Comparison of ENCODE assay signal across 37 mouse cellular contexts in genomic region chr1:34518259-34518658, GRCm38 (mm10). TPM values are rescaled to one million over a fixed set of nuclear protein-coding genes. Genes with fewer than 3 reads are reported as not detected.
DNase-seq lines count a peak whose midpoint lies in the region; ATAC-seq and TF ChIP-seq lines count a peak whose summit lies in the region.
"Had no signal": no experiment of that assay in that cellular context is flagged by ENCODE, and none has a peak within 500 bp of the region (broad histone marks: within the 10 kb centered on the region; RNA-seq: fewer than 3 reads in every experiment).

No protein-coding gene starts in this region.

- intact Hi-C loops in heart, adult 2 months (cut with DNase I) = no loop called here

- TF ChIP-seq RAD21 in CH12.LX (IDR thresholded peaks at IDR 0.05; ENCODE audit: low read depth, low read length) = peak; percentile 54

- H3K79me2 ChIP-seq in heart, adult 2 months (replicated peaks; ENCODE audit: control insufficient read depth, insufficient read depth, low read length) = no peaks in the 10 kb centered on the region
- no peaks in the 10 kb centered on the region for H3K79me2 ChIP-seq in CH12.LX (replicated peaks; ENCODE audit: control insufficient read depth, extremely low read depth, insufficient read depth, poor library complexity, severe bottlenecking)

- H3K9ac ChIP-seq in heart, adult 2 months (ENCODE audit: low read depth, low read length) = no peak overlapping the region
- no peak overlapping the region for H3K9ac ChIP-seq in heart, embryonic 12.5 days
- H3K9ac ChIP-seq in CH12.LX (ENCODE audit: insufficient read depth, low read depth) = no peak overlapping the region
- H3K9ac ChIP-seq in stomach, postnatal 0 days (ENCODE audit: low read length) = no peak overlapping the region
- H3K9ac ChIP-seq in kidney, embryonic 14.5 days (ENCODE audit: low read depth, low read length) = no peak overlapping the region
- H3K9ac ChIP-seq: embryonic facial prominence, embryonic 15.5 days; forebrain, embryonic 12.5 days; forebrain, postnatal 0 days; hindbrain, embryonic 14.5 days; liver, embryonic 12.5 days; liver, postnatal 0 days; midbrain, embryonic 13.5 days had no signal

- H3K36me3 ChIP-seq in heart, adult 2 months (ENCODE audit: control insufficient read depth, insufficient read depth, low read length) = no peaks in the 10 kb centered on the region
- no peaks in the 10 kb centered on the region for H3K36me3 ChIP-seq in heart, embryonic 12.5 days
- H3K36me3 ChIP-seq in CH12.LX (replicated peaks in 1 of 2; ENCODE audit: control insufficient read depth in 1 of 2, insufficient read depth in 1 of 2, low read length in 1 of 2) = no peaks in the 10 kb centered on the region
- no peaks in the 10 kb centered on the region for H3K36me3 ChIP-seq in stomach, postnatal 0 days (ENCODE audit: control insufficient read depth, insufficient read depth, low read length)
- H3K36me3 ChIP-seq in kidney, embryonic 14.5 days (ENCODE audit: control insufficient read depth, insufficient read depth, low read length) = no peaks in the 10 kb centered on the region
- H3K36me3 ChIP-seq: embryonic facial prominence, embryonic 10.5 days; embryonic facial prominence, embryonic 15.5 days; forebrain, embryonic 12.5 days; liver, embryonic 12.5 days; midbrain, embryonic 13.5 days had no signal

- no peak overlapping the region for H3K4me2 ChIP-seq in heart, embryonic 12.5 days
- no peak overlapping the region for H3K4me2 ChIP-seq in CH12.LX (ENCODE audit: insufficient read depth, low read depth, poor library complexity, severe bottlenecking)
- H3K4me2 ChIP-seq in stomach, postnatal 0 days (replicated peaks; ENCODE audit: low read depth) = no peak overlapping the region
- H3K4me2 ChIP-seq in kidney, embryonic 14.5 days (replicated peaks; ENCODE audit: low read depth, low read length) = no peak overlapping the region
- H3K4me2 ChIP-seq: embryonic facial prominence, embryonic 15.5 days; forebrain, embryonic 12.5 days; heart, embryonic 11.5 days; hindbrain, embryonic 14.5 days; liver, embryonic 12.5 days; midbrain, embryonic 13.5 days had no signal

- TF ChIP-seq EP300 in heart, adult 2 months (IDR thresholded peaks at IDR 0.05; ENCODE audit: insufficient read depth, low read depth, low read length) = no peak
- TF ChIP-seq EP300 in CH12.LX (IDR thresholded peaks at IDR 0.05; ENCODE audit: low read length) = no peak
- no peak for TF ChIP-seq EP300 in stomach, postnatal 0 days (optimal IDR thresholded peaks at IDR 0.05)

- in situ Hi-C loops in CH12.LX (cut with MboI; ENCODE audit: low pct_ligation_motif_present, low pct_unique_long_range_greater_than_20kb, low sequenced_read_pairs) = no loop called here

- H3K27me3 ChIP-seq in heart, adult 2 months (ENCODE audit: control insufficient read depth, insufficient read depth, low read length) = no peaks in the 10 kb centered on the region; the same call in 1 of the 2 replicates
- H3K27me3 ChIP-seq in heart, embryonic 12.5 days (replicated peaks) = no peaks in the 10 kb centered on the region
- no peaks in the 10 kb centered on the region for H3K27me3 ChIP-seq in CH12.LX (replicated peaks)
- H3K27me3 ChIP-seq in stomach, postnatal 0 days (ENCODE audit: control insufficient read depth, insufficient read depth, low read length) = no peaks in the 10 kb centered on the region
- no peaks in the 10 kb centered on the region for H3K27me3 ChIP-seq in kidney, embryonic 14.5 days (ENCODE audit: control insufficient read depth, insufficient read depth, low read length)
- H3K27me3 ChIP-seq: embryonic facial prominence, embryonic 15.5 days; forebrain, embryonic 12.5 days; liver, embryonic 12.5 days; midbrain, embryonic 13.5 days had no signal

- H3K4me3 ChIP-seq in heart, adult 2 months = no peak overlapping the region
- H3K4me3 ChIP-seq in heart, embryonic 12.5 days = no peak overlapping the region
- H3K4me3 ChIP-seq in CH12.LX (replicated peaks in 1 of 3; ENCODE audit: low read depth in 2 of 3, low read length in 2 of 3, poor library complexity in 1 of 3) = no peak overlapping the region
- no peak overlapping the region for H3K4me3 ChIP-seq in stomach, postnatal 0 days (ENCODE audit: low read depth, low read length)
- H3K4me3 ChIP-seq in kidney, embryonic 14.5 days (ENCODE audit: low read length) = no peak overlapping the region
- H3K4me3 ChIP-seq: embryonic facial prominence, embryonic 10.5 days; embryonic facial prominence, embryonic 15.5 days; forebrain, embryonic 12.5 days; liver, embryonic 12.5 days; megakaryocyte, embryonic 14.5 days; midbrain, embryonic 13.5 days had no signal

- ATAC-seq in heart, embryonic 12.5 days (ENCODE audit: insufficient number of reproducible peaks, low FRiP score) = no peak
- ATAC-seq in stomach, postnatal 0 days (ENCODE audit: low FRiP score, low TSS enrichment) = no peak
- ATAC-seq in kidney, embryonic 14.5 days (ENCODE audit: low FRiP score, low TSS enrichment) = no peak
- ATAC-seq: forebrain, postnatal 0 days; liver, embryonic 12.5 days; liver, postnatal 0 days; midbrain, embryonic 13.5 days had no signal

- no peak overlapping the region for H3K27ac ChIP-seq in heart, adult 2 months
- H3K27ac ChIP-seq in heart, embryonic 12.5 days (ENCODE audit: poor library complexity, severe bottlenecking) = no peak overlapping the region
- H3K27ac ChIP-seq in CH12.LX (ENCODE audit: insufficient read depth, low read depth) = no peak overlapping the region
- H3K27ac ChIP-seq in stomach, postnatal 0 days (replicated peaks) = no peak overlapping the region
- H3K27ac ChIP-seq in kidney, embryonic 14.5 days (ENCODE audit: low read depth, low read length) = no peak overlapping the region
- H3K27ac ChIP-seq: embryonic facial prominence, embryonic 10.5 days; embryonic facial prominence, embryonic 15.5 days; forebrain, embryonic 12.5 days; hindbrain, embryonic 14.5 days; liver, embryonic 12.5 days; midbrain, embryonic 13.5 days had no signal

- DNase-seq in heart, adult 2 months = no peak
- peak; percentile 16 for DNase-seq in thymus, postnatal 14 days
- no peak for DNase-seq in thymus, postnatal 36 days
- peak; percentile 27 for DNase-seq in CH12.LX (ENCODE audit: extremely low read depth)
- no peak for DNase-seq in stomach, postnatal 0 days (ENCODE audit: low spot score)
- DNase-seq: adrenal gland, postnatal 25 days; cerebellum, adult 11-12 months; forebrain, postnatal 0 days; gastrocnemius, postnatal 14 days; kidney, adult 9 months; kidney, postnatal 25 days; left cerebral cortex, postnatal 4 days; liver, postnatal 0 days; lung, postnatal 4 days had no signal

- TF ChIP-seq CTCF in heart, adult 2 months (IDR thresholded peaks at IDR 0.05) = peak; percentile 25; the same call in 1 of the 2 replicates
- TF ChIP-seq CTCF in CH12.LX (conservative IDR thresholded peaks at IDR 0.05 in 1 of 2, IDR thresholded peaks at IDR 0.05 in 1 of 2; ENCODE audit: low read depth in 2 of 2, low read length in 2 of 2) = peak in 1 of 2 experiments; percentile 58; a peak in 2 of 4 replicates
- TF ChIP-seq CTCF in stomach, postnatal 0 days (IDR thresholded peaks at IDR 0.05; ENCODE audit: low read depth) = 0 out of 2 replicates have a peak, but pooled peaks have one; percentile 2

- WGBS in heart, adult 2 months = 71% methylated on average over 1 of the region's 1 CpGs
- 60% methylated on average over 1 of the region's 1 CpGs for WGBS in heart, embryonic 12.5 days
- WGBS in stomach, postnatal 0 days = 71% methylated on average over 1 of the region's 1 CpGs
- 89% methylated on average over 1 of the region's 1 CpGs for WGBS in kidney, embryonic 14.5 days

- H3K4me1 ChIP-seq in heart, adult 2 months (ENCODE audit: control insufficient read depth, insufficient read depth, low read length) = no peaks in the 10 kb centered on the region
- peaks cover 24% of the 10 kb centered on the region for H3K4me1 ChIP-seq in heart, embryonic 12.5 days (replicated peaks)
- H3K4me1 ChIP-seq in CH12.LX (ENCODE audit: control insufficient read depth in 1 of 2, insufficient read depth in 2 of 2) = peaks cover 0 to 8% of the 10 kb centered on the region in 2 experiments; a peak in 1 of 4 replicates
- no peaks in the 10 kb centered on the region for H3K4me1 ChIP-seq in stomach, postnatal 0 days (replicated peaks; ENCODE audit: control insufficient read depth, insufficient read depth)
- H3K4me1 ChIP-seq in kidney, embryonic 14.5 days (ENCODE audit: control insufficient read depth, insufficient read depth, low read length) = no peaks in the 10 kb centered on the region
- H3K4me1 ChIP-seq: embryonic facial prominence, embryonic 10.5 days; embryonic facial prominence, embryonic 15.5 days; forebrain, embryonic 12.5 days; liver, embryonic 12.5 days; midbrain, embryonic 13.5 days had no signal

- no peaks in the 10 kb centered on the region for H3K9me3 ChIP-seq in heart, embryonic 12.5 days (replicated peaks)
- peaks cover 9% of the 10 kb centered on the region for H3K9me3 ChIP-seq in CH12.LX (replicated peaks; ENCODE audit: low read length)
- no peaks in the 10 kb centered on the region for H3K9me3 ChIP-seq in stomach, postnatal 0 days (ENCODE audit: control insufficient read depth, low read length)
- no peaks in the 10 kb centered on the region for H3K9me3 ChIP-seq in kidney, embryonic 14.5 days (ENCODE audit: control insufficient read depth, low read length)
- H3K9me3 ChIP-seq: embryonic facial prominence, embryonic 10.5 days; embryonic facial prominence, embryonic 15.5 days; liver, embryonic 12.5 days had no signal

- dilution Hi-C loops in CH12.LX (cut with MboI; ENCODE audit: extremely low pct_ligation_motif_present, extremely low pct_unique_long_range_greater_than_20kb, low sequenced_read_pairs) = no loop called here

- no peak for TF ChIP-seq POLR2A in heart, adult 2 months (IDR thresholded peaks at IDR 0.05; ENCODE audit: insufficient read depth, low read depth, low read length)
- TF ChIP-seq POLR2A in CH12.LX (IDR thresholded peaks at IDR 0.05; ENCODE audit: low read depth, low read length) = no peak

RNA-seq across cellular contexts. Expression of gene Cfc1, which starts 17.2 kb away (rescaled TPM):
- not detected for total RNA-seq in heart, adult 2 months (2021)
- polyA plus RNA-seq in heart, adult 2 months (2012; rRNA removed) = not detected in 2 replicates
- 0.32 and 0.42 TPM in 2 replicates for polyA plus RNA-seq in heart, embryonic 12.5 days (2016; fragmentation: Nextera tagmentation; extraction: Ambion mirVana)
- total RNA-seq in CH12.LX (2012; rRNA removed) (not detected in 2 replicates), CH12.LX (2014; rRNA removed) (not detected in 2 replicates)
- polyA plus RNA-seq in CH12.LX (2012; ENCODE audit: insufficient read length, low read depth) = not detected in 2 replicates
- polyA plus RNA-seq in stomach, postnatal 0 days (2015; fragmentation: Nextera tagmentation; extraction: Ambion mirVana) = 1.6 and 1.9 TPM in 2 replicates
- not detected in 2 replicates for polyA plus RNA-seq in kidney, embryonic 14.5 days (2014; fragmentation: Nextera tagmentation; extraction: Ambion mirVana)
- total RNA-seq: adrenal gland, postnatal 25 days; forebrain, postnatal 0 days; gastrocnemius, postnatal 14 days; granulocyte monocyte progenitor cell, adult 5-6 weeks; layer of hippocampus, adult 18-20 months; layer of hippocampus, postnatal 25 days; left cerebral cortex, adult 8-10 months; left cerebral cortex, postnatal 4 days; monocyte, adult 5-6 weeks had no signal
- polyA plus RNA-seq: cortical plate, adult 2 months; forebrain, embryonic 12.5 days; heart, postnatal 0 days; liver, embryonic 12.5 days; liver, postnatal 0 days; lung, embryonic 16.5 days; midbrain, embryonic 13.5 days; neural tube, embryonic 14.5 days; testis, adult 2 months had no signal

RNA-seq across cellular contexts. Expression of gene Prss39, which starts 20.0 kb away (rescaled TPM):
- total RNA-seq in heart, adult 2 months (2021) = not detected
- polyA plus RNA-seq in heart, adult 2 months (2012; rRNA removed) = 0.21 and 0.38 TPM in 2 replicates
- polyA plus RNA-seq in heart, embryonic 12.5 days (2016; fragmentation: Nextera tagmentation; extraction: Ambion mirVana) = not detected in 2 replicates
- not detected in 2 replicates for total RNA-seq in CH12.LX (2012; rRNA removed)
- total RNA-seq in CH12.LX (2014; rRNA removed) = not detected in 2 replicates
- 0.19 TPM in 1 of 2 replicates, not detected in the other for polyA plus RNA-seq in CH12.LX (2012; ENCODE audit: insufficient read length, low read depth)
- polyA plus RNA-seq in stomach, postnatal 0 days (2015; fragmentation: Nextera tagmentation; extraction: Ambion mirVana) = not detected in 2 replicates
- polyA plus RNA-seq in kidney, embryonic 14.5 days (2014; fragmentation: Nextera tagmentation; extraction: Ambion mirVana) = not detected in 2 replicates
- total RNA-seq: adrenal gland, postnatal 25 days; forebrain, postnatal 0 days; gastrocnemius, postnatal 14 days; layer of hippocampus, adult 18-20 months; layer of hippocampus, postnatal 25 days; left cerebral cortex, adult 8-10 months; left cerebral cortex, postnatal 4 days; monocyte, adult 5-6 weeks had no signal
- polyA plus RNA-seq: cortical plate, adult 2 months; embryonic facial prominence, embryonic 10.5 days; embryonic facial prominence, embryonic 15.5 days; forebrain, embryonic 12.5 days; forebrain, postnatal 0 days; heart, embryonic 11.5 days; heart, postnatal 0 days; hindbrain, embryonic 14.5 days; intestine, embryonic 14.5 days; limb, embryonic 14.5 days; liver, embryonic 12.5 days; liver, postnatal 0 days; lung, embryonic 16.5 days; midbrain, embryonic 13.5 days; neural tube, embryonic 14.5 days had no signal

RNA-seq across cellular contexts. Expression of gene Prss40, which starts 42.5 kb away (rescaled TPM):
- total RNA-seq in heart, adult 2 months (2021) = not detected
- not detected in 2 replicates for polyA plus RNA-seq in heart, adult 2 months (2012; rRNA removed)
- not detected in 2 replicates for polyA plus RNA-seq in heart, embryonic 12.5 days (2016; fragmentation: Nextera tagmentation; extraction: Ambion mirVana)
- not detected in 2 replicates for total RNA-seq in CH12.LX (2012; rRNA removed)
- not detected in 2 replicates for total RNA-seq in CH12.LX (2014; rRNA removed)
- not detected in 2 replicates for polyA plus RNA-seq in CH12.LX (2012; ENCODE audit: insufficient read length, low read depth)
- 0.11 TPM in 1 of 2 replicates, not detected in the other for polyA plus RNA-seq in stomach, postnatal 0 days (2015; fragmentation: Nextera tagmentation; extraction: Ambion mirVana)
- not detected in 2 replicates for polyA plus RNA-seq in kidney, embryonic 14.5 days (2014; fragmentation: Nextera tagmentation; extraction: Ambion mirVana)
- total RNA-seq: adrenal gland, postnatal 25 days; forebrain, postnatal 0 days; gastrocnemius, postnatal 14 days; granulocyte monocyte progenitor cell, adult 5-6 weeks; hematopoietic stem cell, adult 5-6 weeks; layer of hippocampus, adult 18-20 months; layer of hippocampus, postnatal 25 days; left cerebral cortex, adult 8-10 months; left cerebral cortex, postnatal 4 days; monocyte, adult 5-6 weeks had no signal
- polyA plus RNA-seq: cortical plate, adult 2 months; embryonic facial prominence, embryonic 10.5 days; embryonic facial prominence, embryonic 15.5 days; forebrain, embryonic 12.5 days; forebrain, postnatal 0 days; heart, embryonic 11.5 days; heart, postnatal 0 days; hindbrain, embryonic 14.5 days; intestine, embryonic 14.5 days; limb, embryonic 14.5 days; liver, embryonic 12.5 days; liver, postnatal 0 days; lung, embryonic 16.5 days; midbrain, embryonic 13.5 days; neural tube, embryonic 14.5 days had no signal

RNA-seq across cellular contexts. Expression of gene Ptpn18, which starts 58.7 kb away (rescaled TPM):
- 1 to 10 TPM; 4.2 TPM for total RNA-seq in heart, adult 2 months (2021)
- 6.5 and 16.3 TPM in 2 replicates for polyA plus RNA-seq in heart, adult 2 months (2012; rRNA removed)
- polyA plus RNA-seq in heart, embryonic 12.5 days (2016; fragmentation: Nextera tagmentation; extraction: Ambion mirVana) = 10.4 and 10.8 TPM in 2 replicates
- 172 and 205 TPM in 2 replicates for total RNA-seq in CH12.LX (2012; rRNA removed)
- total RNA-seq in CH12.LX (2014; rRNA removed) = 133 and 155 TPM in 2 replicates
- polyA plus RNA-seq in CH12.LX (2012; ENCODE audit: insufficient read length, low read depth) = 84.9 and 93.4 TPM in 2 replicates
- 26.9 and 29.4 TPM in 2 replicates for polyA plus RNA-seq in stomach, postnatal 0 days (2015; fragmentation: Nextera tagmentation; extraction: Ambion mirVana)
- 21.3 and 23.6 TPM in 2 replicates for polyA plus RNA-seq in kidney, embryonic 14.5 days (2014; fragmentation: Nextera tagmentation; extraction: Ambion mirVana)

Comparison
In these comparisons a context has a peak if more than half of its experiments do, and no peak if none do; other contexts are left out.
1. DNase-seq: peak in thymus, postnatal 14 days (single experiment) and CH12.LX (single experiment); none in heart, adult 2 months (0 of 2), thymus, postnatal 36 days (0 of 2) and stomach, postnatal 0 days (single experiment).